Mouse (Mus musculus) T-cell, adult 2 months (primary cell): ENCODE results near the gene Cacna2d4.
"Not testable (repeated sequence)": the region's sequence is repeated elsewhere in the genome, so short reads cannot be mapped to it uniquely, and the experiment has no call there.

Experiments used
- DNase-seq: peaks from one replicate; pipeline ENCODE4 v3.0.0; 2022; ENCODE audit warnings: low spot score

Gene Cacna2d4

DNA sequence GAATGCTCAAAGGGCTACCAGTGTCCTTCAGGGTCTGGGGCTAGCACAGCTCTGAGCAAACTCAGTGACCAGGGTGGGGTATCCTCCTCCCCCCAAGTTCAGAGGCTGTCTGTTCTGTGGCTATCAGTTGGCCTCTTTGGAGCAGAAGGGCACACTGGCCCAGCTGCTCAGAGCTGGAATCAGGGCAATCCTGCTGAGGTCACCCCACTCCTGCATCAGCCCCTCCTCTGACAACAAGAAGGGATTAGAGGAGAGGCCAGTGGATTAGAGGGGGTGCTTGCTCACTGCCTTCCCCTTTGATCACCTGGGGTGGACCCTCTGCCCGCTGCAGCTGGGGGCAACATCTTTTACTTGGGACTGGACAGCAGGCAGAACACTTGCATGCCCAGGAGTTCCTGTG lies at the start of gene Cacna2d4:
Gene Cacna2d4 (plus strand): TSS at position 286 of the 400 bp plus-strand sequence.
- DNase-seq: no peak

DNA sequence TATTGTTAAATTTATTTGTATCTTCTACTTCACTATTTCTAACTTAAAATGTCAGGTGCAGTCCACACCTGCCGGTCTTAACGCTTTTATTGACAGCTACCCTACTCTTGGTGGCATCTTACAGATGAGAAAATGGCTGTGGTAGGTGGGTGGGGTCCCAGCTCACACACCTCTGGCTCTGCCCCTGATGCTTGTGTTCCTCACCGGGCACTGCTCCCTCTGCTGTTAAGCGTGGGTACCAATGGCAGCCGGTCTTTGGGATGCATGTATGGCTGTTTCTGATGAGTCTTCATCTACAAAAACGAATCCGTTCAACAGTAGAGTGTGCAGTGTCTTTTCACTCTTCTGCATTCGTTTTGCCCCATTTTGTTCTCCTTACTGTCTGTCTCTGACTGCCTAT lies 49.7 kb upstream of the Cacna2d4 start:
- DNase-seq: no peak

- no peak for DNase-seq
These were observed 48.7 kb upstream of the Cacna2d4 start for GRCm38 (mm10) chr6:119187631-119188030.

GRCm38 (mm10) chr6:119191478-119191877 lies 44.8 kb upstream of the Cacna2d4 start:
- no peak for DNase-seq

- no peak for DNase-seq
These were observed 42.7 kb upstream of the Cacna2d4 start for GRCm38 (mm10) chr6:119193571-119194154.

GRCm38 (mm10) chr6:119194161-119194560 lies 42.2 kb upstream of the Cacna2d4 start:
- no peak for DNase-seq

DNA sequence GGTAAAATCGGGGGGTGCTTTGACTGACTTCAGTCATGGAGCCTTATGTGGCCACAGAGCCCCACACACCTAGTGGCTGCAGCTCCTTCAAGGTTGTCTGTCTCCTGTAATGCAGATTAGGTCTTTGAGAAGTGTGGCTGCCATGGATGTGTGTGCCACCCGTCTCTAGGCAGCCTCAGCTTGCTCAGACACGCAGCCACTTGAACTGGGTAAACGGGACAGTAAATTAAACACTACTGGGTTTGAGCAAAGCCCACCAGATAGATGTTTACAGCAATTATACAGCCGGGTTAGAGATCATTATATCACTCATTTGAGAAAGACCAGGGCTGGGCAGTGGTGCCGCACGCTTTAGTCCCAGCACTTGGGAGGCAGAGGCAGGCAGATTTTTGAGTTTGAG lies 41.7 kb upstream of the Cacna2d4 start:
- no peak for DNase-seq

DNA sequence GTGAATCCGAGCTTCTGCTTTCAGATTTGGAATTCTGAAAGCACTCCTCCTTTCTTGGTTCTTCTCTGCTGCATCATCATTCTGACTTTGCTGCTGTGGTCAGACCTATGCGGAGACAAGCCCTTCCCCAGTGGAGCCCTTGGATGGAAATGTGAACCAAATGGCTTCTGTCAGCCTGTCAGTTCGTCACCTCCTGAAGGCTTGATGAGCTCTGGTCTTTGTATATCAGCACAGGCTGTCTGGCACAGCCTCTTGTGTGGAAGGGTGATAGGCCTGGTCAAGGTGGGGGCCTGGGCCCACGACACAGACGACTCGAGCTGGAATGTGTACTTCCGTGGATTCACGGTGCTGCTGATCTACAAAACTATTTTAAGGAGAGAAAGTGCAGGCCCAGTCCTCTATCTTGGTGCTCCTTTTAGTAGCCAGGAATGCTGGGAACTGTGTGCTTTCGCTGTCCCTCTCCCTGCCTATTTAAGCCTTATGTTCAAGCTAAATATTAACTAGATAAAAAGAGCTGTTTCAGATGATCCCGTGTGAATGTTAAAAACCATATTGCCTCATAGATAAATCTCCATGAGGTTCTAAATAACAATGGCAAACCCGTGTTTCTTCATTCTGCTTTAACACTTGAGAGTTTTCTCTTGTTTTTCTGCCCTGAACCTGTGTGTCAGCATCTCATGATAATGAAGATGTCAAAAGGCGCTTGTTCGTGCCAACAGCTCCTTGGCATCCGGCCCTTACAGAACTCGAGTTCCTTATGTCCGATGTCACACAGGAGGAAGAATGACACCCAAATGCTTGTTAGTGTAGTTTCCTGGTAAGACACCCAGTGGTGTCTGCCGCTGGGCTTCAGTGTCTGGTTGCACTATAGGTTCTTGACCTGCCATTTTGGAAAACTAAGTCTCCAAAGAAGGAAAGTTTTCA lies 39.7 kb upstream of the Cacna2d4 start, which contains the start of gene Cacna1c:
Gene Cacna1c (minus strand): TSS at position 37 of the 924 bp plus-strand sequence.
- DNase-seq: no peak

DNA sequence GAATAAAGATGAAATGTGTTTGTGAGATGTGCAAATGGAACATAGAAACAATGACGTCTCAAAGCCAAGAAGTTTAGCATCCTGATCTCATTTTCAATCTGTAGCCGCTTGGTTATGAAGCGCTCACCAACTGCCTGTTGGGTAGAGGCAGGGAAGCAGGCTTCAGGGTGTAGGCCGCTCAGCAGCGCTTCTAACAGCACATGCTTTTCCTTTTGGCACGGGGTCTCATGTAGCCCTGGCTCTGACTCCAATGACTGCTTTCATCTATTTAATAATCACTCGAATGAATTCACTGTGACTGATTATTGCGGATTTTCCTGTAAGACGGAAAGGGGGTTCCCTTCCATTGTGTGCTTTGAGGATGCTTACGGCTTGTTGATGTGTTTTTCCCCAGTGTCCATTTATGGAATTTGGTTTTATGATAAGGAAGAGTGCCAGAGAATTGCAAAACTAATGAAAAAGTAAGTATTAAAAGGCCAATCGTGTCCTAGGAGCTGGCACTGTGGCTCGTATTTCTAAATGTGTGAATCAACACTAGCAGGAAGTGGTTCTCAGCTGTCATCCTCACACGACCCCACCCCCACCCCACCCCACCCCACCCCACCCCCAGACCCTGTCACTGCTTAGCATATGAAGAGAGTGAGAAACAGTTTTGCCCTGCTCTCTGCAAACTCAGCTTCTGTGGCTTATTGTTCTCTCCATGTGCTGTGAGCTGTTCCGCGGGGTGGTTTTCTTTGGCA lies 37.6 kb upstream of the Cacna2d4 start:
- DNase-seq: peak; percentile 14

DNA sequence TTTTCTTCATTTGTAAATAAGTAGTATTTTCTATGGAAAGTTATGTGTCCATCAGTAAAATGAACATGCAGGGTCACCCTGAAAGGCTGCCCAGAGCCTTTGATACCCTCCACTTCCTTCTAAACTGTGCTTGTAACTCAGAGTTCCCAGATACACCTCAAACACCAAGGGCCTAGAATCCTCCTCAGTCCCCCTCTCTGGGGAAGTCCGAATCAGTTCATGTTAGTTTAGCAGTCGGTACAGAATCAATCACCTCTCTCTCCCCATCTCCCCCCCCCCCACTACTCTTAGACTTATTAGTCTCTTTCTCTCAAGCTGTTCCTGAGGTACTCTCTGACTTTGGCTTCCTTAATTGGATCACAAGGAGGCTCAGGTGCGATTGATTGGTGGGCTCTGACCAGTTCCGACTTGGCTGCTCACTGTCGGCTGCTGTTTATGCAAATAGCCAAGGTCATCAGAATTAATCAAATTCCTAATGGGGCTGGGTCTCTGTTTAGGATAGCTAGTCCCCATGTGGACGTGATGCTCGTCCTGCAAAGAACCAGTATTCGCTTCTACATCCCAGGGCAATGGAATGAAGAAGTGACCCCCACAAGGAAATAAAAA lies 36.9 kb upstream of the Cacna2d4 start:
- no peak for DNase-seq

GRCm38 (mm10) chr6:119200362-119200761 lies 36.0 kb upstream of the Cacna2d4 start:
- DNase-seq: no peak

GRCm38 (mm10) chr6:119201575-119201974 lies 34.8 kb upstream of the Cacna2d4 start:
- DNase-seq: no peak

GRCm38 (mm10) chr6:119204286-119204685 lies 32.0 kb upstream of the Cacna2d4 start:
- DNase-seq: no peak

GRCm38 (mm10) chr6:119204915-119205314 lies 31.4 kb upstream of the Cacna2d4 start:
- no peak for DNase-seq

DNA sequence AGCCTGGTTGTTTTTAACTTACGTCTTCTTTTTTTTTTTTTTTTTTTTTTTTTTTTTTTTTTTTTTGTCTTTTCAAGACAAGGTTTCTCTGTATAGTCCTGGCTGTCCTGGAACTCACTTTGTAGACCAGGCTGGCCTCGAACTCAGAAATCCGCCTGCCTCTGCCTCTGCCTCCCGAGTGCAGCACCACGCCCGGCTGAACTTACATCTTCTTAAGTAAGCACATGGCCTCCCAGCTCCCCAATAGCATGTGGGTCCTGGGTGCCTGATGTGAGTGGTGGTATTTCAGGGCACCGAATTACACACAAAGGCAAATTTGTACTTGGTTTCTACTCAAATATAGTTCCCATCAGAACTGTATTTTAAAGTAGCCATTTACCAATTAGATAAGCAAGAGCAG lies 30.3 kb upstream of the Cacna2d4 start:
- DNase-seq: not testable (repeated sequence)

GRCm38 (mm10) chr6:119213375-119213774 lies 23.0 kb upstream of the Cacna2d4 start:
- no peak for DNase-seq

DNA sequence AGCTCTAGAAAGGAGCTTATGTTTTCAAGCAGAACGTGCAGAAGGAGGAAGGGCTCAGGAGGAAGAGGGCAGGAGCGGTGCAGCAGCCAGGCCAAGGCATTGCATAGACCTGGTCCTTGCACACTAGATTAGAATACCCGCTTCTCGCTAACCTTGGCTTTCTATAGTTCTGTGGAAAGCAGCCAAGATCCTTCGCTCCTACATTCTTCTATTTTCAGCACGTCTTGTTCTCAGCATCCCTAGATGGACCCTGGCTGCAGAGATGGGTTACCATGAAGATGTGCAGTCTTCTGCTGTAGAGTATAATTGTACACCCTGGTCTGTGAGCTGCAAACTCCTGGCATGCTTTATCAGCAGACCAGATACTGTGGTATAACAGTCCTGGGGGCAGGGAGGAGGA lies 22.1 kb upstream of the Cacna2d4 start:
- no peak for DNase-seq

GRCm38 (mm10) chr6:119215040-119215613 lies 21.2 kb upstream of the Cacna2d4 start:
- no peak for DNase-seq

DNA sequence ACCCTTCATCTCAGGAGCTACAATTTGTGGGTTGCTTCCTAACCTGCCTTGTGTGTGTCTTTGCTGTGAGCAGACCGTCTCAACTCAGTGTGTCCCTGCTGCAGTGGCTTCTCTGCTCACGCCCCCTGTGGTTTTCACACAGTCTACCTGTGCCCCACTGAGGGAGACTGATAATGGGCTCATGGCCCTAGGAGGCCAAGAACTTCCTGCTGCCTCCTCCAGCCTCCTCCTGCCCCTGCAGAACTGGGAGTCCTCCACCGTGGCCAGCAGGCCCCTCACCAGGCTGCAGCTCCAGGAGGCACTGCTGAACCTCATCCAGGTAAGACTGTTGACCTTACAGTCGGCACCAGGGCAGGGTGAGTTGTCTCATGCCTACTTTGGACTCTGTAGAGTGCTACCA lies 18.7 kb upstream of the Cacna2d4 start:
- DNase-seq: no peak

- no peak for DNase-seq
These were observed 17.7 kb upstream of the Cacna2d4 start for GRCm38 (mm10) chr6:119218591-119218990.

DNA sequence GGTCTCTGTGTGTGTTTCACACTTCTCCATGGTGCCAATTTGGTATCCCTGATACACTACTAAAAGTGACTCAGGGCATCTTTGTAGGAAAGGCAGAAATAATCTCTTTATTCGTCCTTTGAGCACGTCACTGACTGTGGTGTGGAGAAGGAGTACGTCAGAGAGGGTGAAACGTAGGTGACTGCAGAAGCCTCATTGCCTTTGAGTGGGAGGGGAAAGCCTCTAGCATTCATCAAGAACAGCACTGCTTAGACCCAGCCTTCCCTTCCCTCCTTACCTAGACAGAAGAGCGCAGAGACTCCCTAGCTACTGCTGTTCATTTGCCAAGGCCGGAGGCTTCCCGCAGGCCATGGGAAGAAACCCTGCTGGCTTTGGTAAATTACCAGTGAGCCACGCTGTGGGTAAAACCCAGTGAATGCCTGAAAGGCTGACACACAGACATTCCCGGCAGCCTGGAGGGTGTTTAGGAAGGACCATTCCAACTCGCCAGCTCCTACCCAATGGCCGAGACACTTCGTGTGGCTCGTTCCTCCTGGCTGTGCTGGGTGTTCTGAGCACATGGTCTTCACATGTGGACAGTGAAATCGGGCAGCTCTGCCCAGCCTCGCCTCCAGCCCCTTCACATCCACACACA lies 17.0 kb upstream of the Cacna2d4 start:
- DNase-seq: no peak
